Mouse (Mus musculus) forebrain, embryonic 10.5 days (tissue): Measurements from ENCODE around the gene H2afv. TPM values are rescaled to one million over a fixed set of nuclear protein-coding genes. Genes with fewer than 3 reads are reported as not detected.
"Not testable (repeated sequence)": the region's sequence is repeated elsewhere in the genome, so short reads cannot be mapped to it uniquely, and the experiment has no call there.

ENCODE experiments used
- DNase-seq: peaks from one replicate; pipeline ENCODE4 v3.0.0-alpha.2; 2017; ENCODE audit warnings: low spot score; ENCODE audit errors: extremely low spot score
- H3K27ac ChIP-seq: fragments of 300-500 bp; sonication (generic); 2 replicates; pipeline ENCODE4 v1.5.1; 2016; ENCODE audit warnings: mild to moderate bottlenecking
- H3K27me3 ChIP-seq: fragments of 300-500 bp; sonication (generic); 2 replicates; pipeline ENCODE4 v1.6.1; 2016; ENCODE audit warnings: mild to moderate bottlenecking; ENCODE audit not compliant: poor library complexity, severe bottlenecking
- H3K36me3 ChIP-seq: fragments of 300-500 bp; sonication (generic); replicated peaks from 2 replicates; pipeline ENCODE4 v1.6.1; 2016; ENCODE audit warnings: mild to moderate bottlenecking, moderate library complexity
- H3K4me1 ChIP-seq: fragments of 300-500 bp; sonication (generic); 2 replicates; pipeline ENCODE4 v1.6.1; 2016
- H3K4me3 ChIP-seq: fragments of 300-500 bp; sonication (generic); 2 replicates; pipeline ENCODE4 v1.5.1; 2016; ENCODE audit warnings: mild to moderate bottlenecking, moderate library complexity
- H3K9me3 ChIP-seq: fragments of 300-500 bp; sonication (generic); 2 replicates; pipeline ENCODE4 v1.6.1; 2016; ENCODE audit warnings: mild to moderate bottlenecking, moderate library complexity
- whole genome bisulfite sequencing: fragments of 180-500 bp; shearing (Covaris S2); methylation state at CpG from one replicate; pipeline ENCODE4 v1.1.7; 2016; 5-methylcytosine and 5-hydroxymethylcytosine counted together
- polyA plus RNA-seq: library from polyadenylated mRNA; unstranded; fragments of >200 nt; fragmentation: Nextera tagmentation; extraction: Ambion mirVana; gene quantifications from 2 replicates; pipeline ENCODE4 v1.2.1, GENCODE M21; 2016

Gene H2afv
- polyA plus RNA-seq, 1 experiment from 2014 or later = 844 TPM

- H3K4me1 ChIP-seq = peaks cover 11% of the 10 kb centered on the region
- not testable (repeated sequence) for H3K27me3 ChIP-seq, H3K36me3 ChIP-seq, H3K9me3 ChIP-seq, DNase-seq, H3K4me3 ChIP-seq, H3K27ac ChIP-seq
- 95% methylated on average over 5 of the region's 5 CpGs for WGBS
Measured at GRCm38 (mm10) chr11:6448155-6448554, 3.9 kb upstream of the H2afv start.

GRCm38 (mm10) chr11:6447493-6447892, 3.2 kb upstream of the H2afv start:
- Histone ChIP-seq H3K27me3 (no peaks in the 10 kb centered on the region), H3K9me3 (peaks cover 4% of the 10 kb centered on the region; the same call in 1 of the 2 replicates), H3K36me3 (peaks cover 3% of the 10 kb centered on the region; the same call in 1 of the 2 replicates), H3K4me3 (no peak overlapping the region), H3K27ac (no peak overlapping the region), H3K4me1 (peaks cover 14% of the 10 kb centered on the region)
- DNase-seq = no peak
- WGBS = 90% methylated on average over 4 of the region's 4 CpGs

- no peak for DNase-seq
- Histone ChIP-seq H3K9me3 (peaks cover 4% of the 10 kb centered on the region; the same call in 1 of the 2 replicates), H3K27ac (no peak overlapping the region), H3K4me1 (peaks cover 14% of the 10 kb centered on the region), H3K36me3 (peaks cover 18% of the 10 kb centered on the region), H3K27me3 (no peaks in the 10 kb centered on the region), H3K4me3 (no peak overlapping the region)
- 90% methylated on average over 7 of the region's 7 CpGs for WGBS
Measured at GRCm38 (mm10) chr11:6445951-6446350, 1.7 kb upstream of the H2afv start.

- DNase-seq = no peak
- Histone ChIP-seq H3K4me3 (peak overlapping the region; percentile 85; the same call in 1 of the 2 replicates), H3K27ac (peak overlapping the region; percentile 99), H3K36me3 (peaks cover 23% of the 10 kb centered on the region), H3K9me3 (peaks cover 4% of the 10 kb centered on the region; the same call in 1 of the 2 replicates), H3K4me1 (peaks cover 14% of the 10 kb centered on the region), H3K27me3 (no peaks in the 10 kb centered on the region)
- WGBS = 86% methylated on average over 4 of the region's 4 CpGs
Measured at GRCm38 (mm10) chr11:6445441-6445840, 1.2 kb upstream of the H2afv start.

GRCm38 (mm10) chr11:6443727-6444076, 541 bp downstream of the H2afv start:
- DNase-seq = no peak
- 1% methylated on average over 10 of the region's 10 CpGs for WGBS
- H3K9me3 ChIP-seq = peaks cover 4% of the 10 kb centered on the region; the same call in 1 of the 2 replicates
- H3K27me3 ChIP-seq = no peaks in the 10 kb centered on the region
- H3K4me1 ChIP-seq = peaks cover 14% of the 10 kb centered on the region
- H3K4me3 ChIP-seq = peak overlapping the region; percentile 85
- H3K36me3 ChIP-seq = peaks cover 37% of the 10 kb centered on the region
- H3K27ac ChIP-seq = peak overlapping the region; percentile 99

- Histone ChIP-seq H3K9me3 (peaks cover 2% of the 10 kb centered on the region; the same call in 1 of the 2 replicates), H3K27ac (peak overlapping the region; percentile 99), H3K4me3 (peak overlapping the region; percentile 85), H3K36me3 (peaks cover 43% of the 10 kb centered on the region), H3K27me3 (no peaks in the 10 kb centered on the region), H3K4me1 (peaks cover 14% of the 10 kb centered on the region)
- 67% methylated on average over 4 of the region's 4 CpGs for WGBS
- DNase-seq = no peak
Measured at GRCm38 (mm10) chr11:6443102-6443501, 1.1 kb downstream of the H2afv start.

- Histone ChIP-seq H3K27me3 (no peaks in the 10 kb centered on the region), H3K9me3 (no peaks in the 10 kb centered on the region), H3K36me3 (peaks cover 48% of the 10 kb centered on the region), H3K4me3 (peak overlapping the region; percentile 85; the same call in 1 of the 2 replicates), H3K27ac (no peak overlapping the region), H3K4me1 (peaks cover 14% of the 10 kb centered on the region)
- no peak for DNase-seq
- 94% methylated on average over 4 of the region's 4 CpGs for WGBS
Measured at GRCm38 (mm10) chr11:6442566-6442965, 1.7 kb downstream of the H2afv start.

- H3K4me3 ChIP-seq = no peak overlapping the region
- H3K27me3 ChIP-seq = no peaks in the 10 kb centered on the region
- DNase-seq = no peak
- WGBS = 94% methylated on average over 4 of the region's 4 CpGs
- no peak overlapping the region for H3K27ac ChIP-seq
- no peaks in the 10 kb centered on the region for H3K9me3 ChIP-seq
- H3K36me3 ChIP-seq = peaks cover 72% of the 10 kb centered on the region
- H3K4me1 ChIP-seq = peaks cover 11% of the 10 kb centered on the region
Measured at GRCm38 (mm10) chr11:6440171-6440570, 4.1 kb downstream of the H2afv start.

GRCm38 (mm10) chr11:6437667-6438066, 6.6 kb downstream of the H2afv start:
- Histone ChIP-seq H3K27ac (no peak overlapping the region), H3K4me1 (no peaks in the 10 kb centered on the region), H3K4me3 (no peak overlapping the region), H3K36me3 (peaks cover 96% of the 10 kb centered on the region), H3K9me3 (no peaks in the 10 kb centered on the region), H3K27me3 (no peaks in the 10 kb centered on the region)
- no peak for DNase-seq
- 93% methylated on average over 2 of the region's 2 CpGs for WGBS

- WGBS = 72% methylated on average over 8 of the region's 8 CpGs
- H3K4me3 ChIP-seq = no peak overlapping the region
- no peaks in the 10 kb centered on the region for H3K4me1 ChIP-seq
- no peak for DNase-seq
- no peaks in the 10 kb centered on the region for H3K9me3 ChIP-seq
- no peak overlapping the region for H3K27ac ChIP-seq
- peaks cover 97% of the 10 kb centered on the region for H3K36me3 ChIP-seq
- H3K27me3 ChIP-seq = no peaks in the 10 kb centered on the region
Measured at GRCm38 (mm10) chr11:6436442-6436841, 7.8 kb downstream of the H2afv start.

- Histone ChIP-seq H3K4me3 (no peak overlapping the region), H3K27me3 (no peaks in the 10 kb centered on the region), H3K36me3 (peaks cover 98% of the 10 kb centered on the region), H3K27ac (no peak overlapping the region), H3K9me3 (no peaks in the 10 kb centered on the region), H3K4me1 (no peaks in the 10 kb centered on the region)
- DNase-seq = no peak
- WGBS = 94% methylated on average over 7 of the region's 7 CpGs
Measured at GRCm38 (mm10) chr11:6430186-6430585, 14.1 kb downstream of the H2afv start.

GRCm38 (mm10) chr11:6420722-6421350, 23.4 kb downstream of the H2afv start:
- H3K4me3 ChIP-seq = no peak overlapping the region
- H3K36me3 ChIP-seq = peaks cover 87% of the 10 kb centered on the region
- WGBS = 77% methylated on average over 2 of the region's 2 CpGs
- no peaks in the 10 kb centered on the region for H3K27me3 ChIP-seq
- H3K27ac ChIP-seq = no peak overlapping the region
- no peak for DNase-seq
- H3K9me3 ChIP-seq = no peaks in the 10 kb centered on the region
- peaks cover 18% of the 10 kb centered on the region for H3K4me1 ChIP-seq

- Histone ChIP-seq H3K27ac (no peak overlapping the region), H3K27me3 (no peaks in the 10 kb centered on the region), H3K4me3 (no peak overlapping the region), H3K36me3 (peaks cover 83% of the 10 kb centered on the region), H3K4me1 (peaks cover 21% of the 10 kb centered on the region), H3K9me3 (no peaks in the 10 kb centered on the region)
- no peak for DNase-seq
- 41% methylated on average over 1 of the region's 1 CpGs for WGBS
Measured at GRCm38 (mm10) chr11:6420283-6420703, 23.9 kb downstream of the H2afv start.
